Mouse (Mus musculus): ENCODE measurements at regions not wholly inside any gene's neighbourhood (a gene's known extent, or its start where the extent isn't known, plus 50 kb on each side); places are given as distances from the start of the nearest gene placed in this dataset.

DNA sequence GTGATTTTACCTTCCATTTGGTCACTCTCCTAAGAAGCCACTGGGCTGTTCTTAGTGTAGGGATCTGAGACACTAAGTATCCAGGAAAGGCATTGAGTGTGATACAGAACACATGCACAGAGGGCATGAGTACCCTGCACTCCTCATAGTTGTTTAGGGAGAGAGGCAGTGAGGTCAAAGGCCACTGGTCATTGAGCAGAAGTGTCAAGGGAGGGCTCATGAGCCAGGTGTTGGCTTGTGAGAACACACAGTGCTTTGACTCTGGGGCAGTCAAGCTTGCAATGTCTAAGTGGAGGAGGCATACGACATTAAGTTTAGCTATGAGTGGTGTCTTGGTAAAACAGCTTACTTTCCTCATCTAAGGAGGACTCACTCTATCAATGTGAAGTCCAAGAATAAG lies 65.9 kb upstream of the Plpp4 start:
- Histone ChIP-seq H3K9ac (replicated peaks; ENCODE audit: low read depth) (no peak overlapping the region), H3K27ac (ENCODE audit: low read length) (no peak overlapping the region), H3K4me2 (replicated peaks; ENCODE audit: low read depth, low read length) (no peak overlapping the region), H3K27me3 (replicated peaks; ENCODE audit: insufficient read depth, low read length) (no peaks in the 10 kb centered on the region), H3K36me3 (ENCODE audit: insufficient read depth, low read length) (no peaks in the 10 kb centered on the region), H3K4me3 (ENCODE audit: low read depth, low read length) (no peak overlapping the region), H3K9me3 (ENCODE audit: low read length) (no peaks in the 10 kb centered on the region), H3K4me1 (ENCODE audit: insufficient read depth, low read depth, low read length) (no peaks in the 10 kb centered on the region)
- 75% methylated on average over 1 of the region's 1 CpGs for WGBS
- DNase-seq (ENCODE audit: low spot score) (no peak), ATAC-seq (no peak)
- TF ChIP-seq CTCF (IDR thresholded peaks at IDR 0.05) (no peak), EP300 (IDR thresholded peaks at IDR 0.05) (no peak)

GRCm38 (mm10) chr7:129207029-129207428 lies 49.8 kb upstream of the Plpp4 start:
- no peak overlapping the region for H3K4me3 ChIP-seq (ENCODE audit: low read depth, low read length)
- H3K9ac ChIP-seq (replicated peaks; ENCODE audit: low read depth): no peak overlapping the region
- no peaks in the 10 kb centered on the region for H3K27me3 ChIP-seq (replicated peaks; ENCODE audit: insufficient read depth, low read length)
- DNase-seq (ENCODE audit: low spot score): no peak
- H3K4me1 ChIP-seq (ENCODE audit: insufficient read depth, low read depth, low read length): no peaks in the 10 kb centered on the region
- H3K9me3 ChIP-seq (ENCODE audit: low read length): no peaks in the 10 kb centered on the region
- WGBS: 86% methylated on average over 5 of the region's 5 CpGs
- H3K27ac ChIP-seq (ENCODE audit: low read length): no peak overlapping the region
- H3K4me2 ChIP-seq (replicated peaks; ENCODE audit: low read depth, low read length): no peak overlapping the region
- ATAC-seq: no peak
- no peak for TF ChIP-seq EP300 (IDR thresholded peaks at IDR 0.05)
- TF ChIP-seq CTCF (IDR thresholded peaks at IDR 0.05): no peak
- no peaks in the 10 kb centered on the region for H3K36me3 ChIP-seq (ENCODE audit: insufficient read depth, low read length)

All from lung, postnatal 0 days (tissue).